Mouse (Mus musculus) liver, embryonic 13.5 days (tissue): ENCODE data around the gene Adora3. TPM values are rescaled to one million over a fixed set of nuclear protein-coding genes. Genes with fewer than 3 reads are reported as not detected.

Source experiments
- ATAC-seq: fragments of 200-750 bp; cut with Nextera tagmentation; 2 replicates; pipeline ENCODE4 v1.8.0; 2017; ENCODE audit warnings: low read depth, mild to moderate bottlenecking, moderate number of reproducible peaks, moderate library complexity
- DNase-seq: peaks from one replicate; pipeline ENCODE4 v3.0.0; 2022
- H3K27ac ChIP-seq: fragments of 300-500 bp; sonication (generic); 2 replicates; pipeline ENCODE4 v1.5.1; 2015; ENCODE audit warnings: moderate library complexity, mild to moderate bottlenecking, inconsistent platforms
- H3K27me3 ChIP-seq: fragments of 300-500 bp; sonication (generic); 2 replicates; pipeline ENCODE4 v1.6.1; 2015; ENCODE audit warnings: mild to moderate bottlenecking, inconsistent platforms
- H3K36me3 ChIP-seq: fragments of 300-500 bp; sonication (generic); 2 replicates; pipeline ENCODE4 v1.6.1; 2015; ENCODE audit warnings: mild to moderate bottlenecking, inconsistent platforms
- H3K4me1 ChIP-seq: fragments of 300-500 bp; sonication (generic); replicated peaks from 2 replicates; pipeline ENCODE4 v1.6.1; 2015; ENCODE audit warnings: inconsistent platforms
- H3K4me2 ChIP-seq: fragments of 300-500 bp; sonication (generic); 2 replicates; pipeline ENCODE4 v1.6.1; 2015; ENCODE audit warnings: inconsistent platforms, mild to moderate bottlenecking, moderate library complexity
- H3K4me3 ChIP-seq: fragments of 300-500 bp; sonication (generic); replicated peaks from 2 replicates; pipeline ENCODE4 v1.5.1; 2015; ENCODE audit warnings: mild to moderate bottlenecking, inconsistent platforms
- H3K9ac ChIP-seq: fragments of 300-500 bp; sonication (generic); 2 replicates; pipeline ENCODE4 v1.6.1; 2015; ENCODE audit warnings: mild to moderate bottlenecking, inconsistent platforms
- H3K9me3 ChIP-seq: fragments of 300-500 bp; sonication (generic); replicated peaks from 2 replicates; pipeline ENCODE4 v1.6.1; 2016; ENCODE audit warnings: inconsistent platforms
- WGBS: fragments of 180-500 bp; shearing (Covaris S2); methylation state at CpG from one replicate; pipeline ENCODE4 v1.1.7; 2015; ENCODE audit not compliant: insufficient replicate concordance; 5-methylcytosine and 5-hydroxymethylcytosine counted together
- polyA plus RNA-seq: library from polyadenylated mRNA; unstranded; fragments of >200 nt; fragmentation: Nextera tagmentation; extraction: Ambion mirVana; gene quantifications from 2 replicates; pipeline ENCODE4 v1.2.1, GENCODE M21; 2015

Gene Adora3
- polyA plus RNA-seq, 1 experiment from 2014 or later, result 0.44 TPM

DNA sequence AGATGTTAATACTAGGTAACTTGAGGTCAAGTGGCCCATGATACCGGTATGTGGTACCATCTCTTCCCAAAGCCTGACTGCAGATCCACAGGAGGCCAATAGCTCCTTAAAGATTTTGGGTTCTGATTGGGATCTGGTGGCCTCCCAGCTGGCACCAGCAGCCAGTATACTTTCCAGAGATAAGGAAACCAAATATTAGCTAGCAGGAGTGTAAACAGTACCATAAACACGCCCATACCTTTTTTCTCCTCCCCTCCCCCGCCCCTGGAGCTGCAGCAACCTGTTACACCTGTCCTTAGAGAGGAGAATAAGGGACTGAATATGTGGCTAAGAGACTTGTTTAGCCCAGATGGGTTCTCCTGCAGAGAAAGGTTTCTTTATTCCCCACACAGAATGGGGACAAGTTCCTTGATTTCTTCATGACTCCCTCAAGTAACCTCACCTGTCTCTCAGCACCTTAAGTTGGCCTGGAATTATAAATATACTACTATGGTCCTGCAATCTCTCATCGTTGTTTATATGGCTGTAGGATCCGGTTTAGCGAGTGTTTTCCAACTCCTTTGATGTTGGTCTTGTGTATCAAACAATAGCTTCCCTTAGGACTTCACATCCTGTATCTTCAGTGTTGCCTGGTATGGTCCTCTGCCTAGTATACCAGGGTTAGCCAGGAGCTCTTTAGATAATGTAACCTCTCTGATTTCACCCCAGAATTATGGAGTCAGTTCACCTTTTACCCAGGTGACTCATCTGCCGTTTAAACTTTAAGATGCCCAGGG lies 24.2 kb upstream of the Adora3 start:
- DNase-seq, result no peak
- H3K36me3 ChIP-seq, result no peaks in the 10 kb centered on the region
- H3K9me3 ChIP-seq, result no peaks in the 10 kb centered on the region
- no peak overlapping the region for H3K27ac ChIP-seq
- H3K4me3 ChIP-seq, result no peak overlapping the region
- no peak overlapping the region for H3K4me2 ChIP-seq
- ATAC-seq, result peak; percentile 55
- H3K4me1 ChIP-seq, result peaks cover 6% of the 10 kb centered on the region
- WGBS, result 52% methylated on average over 7 of the region's 7 CpGs
- H3K9ac ChIP-seq, result no peak overlapping the region
- peaks cover 4% of the 10 kb centered on the region for H3K27me3 ChIP-seq

DNA sequence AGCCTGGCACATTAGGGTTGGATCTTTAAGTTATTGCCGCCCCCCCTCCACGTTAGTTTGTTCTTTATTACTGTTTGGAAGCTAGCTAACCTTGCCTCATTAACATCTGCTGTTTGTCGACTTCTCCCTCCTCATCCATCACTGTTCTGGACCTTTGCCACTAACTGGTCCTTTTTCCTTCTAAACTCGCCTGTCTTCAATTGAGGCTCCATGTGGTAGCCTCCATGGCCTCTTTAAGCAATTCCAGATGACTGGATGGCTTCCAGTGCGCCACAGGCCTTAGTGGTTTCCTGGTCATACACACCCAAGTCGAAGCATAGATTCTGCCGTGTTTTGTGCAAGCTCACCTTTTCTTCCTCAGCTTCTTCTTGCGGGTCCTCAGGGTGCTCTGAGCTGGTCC lies 16.9 kb upstream of the Adora3 start:
- Histone ChIP-seq H3K27ac (no peak overlapping the region), H3K9me3 (no peaks in the 10 kb centered on the region), H3K36me3 (no peaks in the 10 kb centered on the region), H3K4me2 (no peak overlapping the region), H3K9ac (no peak overlapping the region), H3K4me1 (no peaks in the 10 kb centered on the region), H3K27me3 (no peaks in the 10 kb centered on the region), H3K4me3 (no peak overlapping the region)
- ATAC-seq (no peak), DNase-seq (no peak)
- 67% methylated on average over 8 of the region's 8 CpGs for whole genome bisulfite sequencing

DNA sequence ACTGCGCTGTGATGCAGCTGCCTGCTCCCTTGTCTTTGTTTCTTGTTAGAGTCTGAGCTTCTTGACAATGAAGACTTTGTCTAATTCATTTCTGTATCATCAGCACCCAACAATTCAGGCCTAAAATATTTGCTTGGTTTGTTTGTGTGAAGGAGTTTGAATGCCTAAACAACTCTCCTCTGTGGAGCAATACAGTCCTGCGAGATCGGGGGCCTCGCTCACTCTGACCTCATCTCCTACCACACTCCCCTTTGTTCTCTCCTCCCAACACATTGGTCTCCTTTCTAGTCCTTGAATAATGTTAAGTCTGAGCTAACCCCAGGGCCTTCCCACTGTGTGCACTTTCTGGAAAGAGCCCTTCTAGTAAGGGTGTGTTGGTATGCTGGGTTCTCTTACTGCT lies 15.9 kb upstream of the Adora3 start:
- DNase-seq (no peak), ATAC-seq (no peak)
- no peaks in the 10 kb centered on the region for H3K36me3 ChIP-seq
- no peak overlapping the region for H3K9ac ChIP-seq
- no peaks in the 10 kb centered on the region for H3K9me3 ChIP-seq
- WGBS, result 78% methylated on average over 4 of the region's 4 CpGs
- H3K27me3 ChIP-seq, result no peaks in the 10 kb centered on the region
- H3K4me2 ChIP-seq, result no peak overlapping the region
- H3K4me1 ChIP-seq, result no peaks in the 10 kb centered on the region
- no peak overlapping the region for H3K27ac ChIP-seq
- H3K4me3 ChIP-seq, result no peak overlapping the region

DNA sequence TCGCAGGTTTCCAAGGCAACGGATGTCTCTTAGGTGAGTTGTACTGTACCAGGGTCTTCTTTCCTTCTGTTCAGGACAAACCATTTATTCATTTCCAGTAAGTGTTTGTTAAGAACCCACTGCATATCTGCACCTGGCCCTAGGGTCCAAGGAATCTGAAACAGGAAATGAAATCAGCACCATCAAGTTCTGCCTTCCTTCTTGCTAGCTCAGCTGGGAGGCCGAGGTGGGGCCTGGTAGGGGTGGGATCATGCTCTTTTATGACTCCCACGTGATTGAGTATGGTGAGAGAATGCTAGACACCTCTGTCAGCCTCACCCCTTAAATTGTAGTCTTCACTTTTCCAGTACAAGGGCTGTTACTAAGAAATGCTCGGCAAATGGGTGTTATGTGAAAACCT lies 13.1 kb upstream of the Adora3 start:
- DNase-seq (no peak), ATAC-seq (no peak)
- H3K9me3 ChIP-seq, result no peaks in the 10 kb centered on the region
- H3K9ac ChIP-seq, result no peak overlapping the region
- no peaks in the 10 kb centered on the region for H3K27me3 ChIP-seq
- H3K36me3 ChIP-seq, result no peaks in the 10 kb centered on the region
- no peak overlapping the region for H3K4me2 ChIP-seq
- H3K4me1 ChIP-seq, result no peaks in the 10 kb centered on the region
- 49% methylated on average over 5 of the region's 5 CpGs for WGBS
- H3K27ac ChIP-seq, result no peak overlapping the region
- no peak overlapping the region for H3K4me3 ChIP-seq

DNA sequence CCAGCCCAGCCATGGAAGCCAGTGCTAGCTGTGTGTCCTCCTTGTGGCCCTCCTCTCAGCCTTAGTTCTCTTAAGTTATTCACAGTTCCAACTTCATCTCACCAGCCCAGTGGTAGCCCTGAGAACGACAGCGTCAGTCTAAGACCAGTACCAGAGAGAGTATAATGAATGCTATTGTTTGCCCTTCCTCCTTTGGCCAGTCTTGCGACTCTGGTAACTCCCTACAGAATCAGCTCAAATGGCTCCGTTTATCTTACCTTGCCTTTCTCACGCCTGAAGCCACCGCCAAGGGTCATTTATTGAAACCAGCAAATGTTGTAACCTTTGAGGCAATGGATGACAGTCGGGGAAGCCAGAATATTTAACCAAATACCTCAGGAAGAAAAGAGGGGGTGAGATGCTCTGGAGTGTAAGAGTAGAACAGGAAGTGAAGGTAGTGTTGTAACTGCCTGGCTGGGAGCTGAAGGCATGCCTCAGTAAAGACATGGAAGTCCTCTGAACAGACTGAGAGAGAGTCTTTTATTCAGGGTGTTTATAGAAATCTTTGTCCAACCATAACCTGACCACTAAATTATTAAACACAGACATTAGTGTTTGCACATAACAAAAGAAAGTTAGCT lies 8.8 kb upstream of the Adora3 start:
- no peaks in the 10 kb centered on the region for H3K36me3 ChIP-seq
- ATAC-seq, result no peak
- H3K4me3 ChIP-seq, result no peak overlapping the region
- H3K27me3 ChIP-seq, result no peaks in the 10 kb centered on the region
- H3K27ac ChIP-seq, result no peak overlapping the region
- H3K4me1 ChIP-seq, result no peaks in the 10 kb centered on the region
- H3K9me3 ChIP-seq, result no peaks in the 10 kb centered on the region
- DNase-seq, result no peak
- H3K9ac ChIP-seq, result no peak overlapping the region
- H3K4me2 ChIP-seq, result no peak overlapping the region
- 44% methylated on average over 7 of the region's 7 CpGs for WGBS

DNA sequence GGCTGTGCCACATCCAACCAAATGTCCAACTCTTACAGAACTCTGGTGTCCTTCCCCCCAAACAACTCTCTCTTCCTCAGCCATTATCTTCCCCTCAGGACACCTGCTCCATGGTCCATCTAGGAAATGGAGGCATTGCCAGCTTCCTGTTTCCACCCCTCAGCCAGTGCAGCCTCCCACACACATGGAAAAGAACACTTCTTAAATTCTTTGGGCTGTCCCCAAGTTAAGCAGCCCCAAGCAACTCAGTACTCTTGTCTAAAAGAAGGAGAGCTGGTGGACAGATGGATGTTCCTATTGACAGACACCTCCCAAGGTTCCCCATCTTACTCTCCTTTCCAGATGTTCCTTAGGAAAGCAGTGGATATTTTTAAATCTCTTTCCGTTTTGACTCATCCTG lies 6.5 kb upstream of the Adora3 start:
- DNase-seq, result no peak
- 59% methylated on average over 1 of the region's 1 CpGs for WGBS
- peaks cover 6% of the 10 kb centered on the region for H3K4me1 ChIP-seq

DNA sequence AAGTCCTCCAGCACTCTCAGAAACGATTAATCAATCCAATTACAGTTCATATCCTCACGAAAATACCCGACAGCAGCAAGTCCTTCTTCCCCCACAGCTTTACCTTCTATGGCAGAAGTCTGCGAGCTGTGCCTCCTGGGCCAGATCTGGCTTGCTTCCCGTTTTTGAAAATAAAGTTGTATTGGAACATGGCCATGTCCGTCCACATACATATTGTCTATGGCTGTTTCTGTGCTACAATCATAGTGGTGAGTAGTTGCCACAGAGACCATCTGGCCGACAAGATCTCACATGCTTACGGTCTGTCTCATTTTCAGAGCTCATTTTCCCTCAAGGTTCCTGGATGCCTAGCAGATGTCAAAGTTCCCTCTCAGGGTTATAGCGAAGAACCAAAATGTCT lies 5.5 kb upstream of the Adora3 start:
- Histone ChIP-seq H3K9me3 (no peaks in the 10 kb centered on the region), H3K4me1 (peaks cover 6% of the 10 kb centered on the region), H3K36me3 (no peaks in the 10 kb centered on the region), H3K4me2 (no peak overlapping the region), H3K27ac (no peak overlapping the region), H3K9ac (no peak overlapping the region), H3K27me3 (no peaks in the 10 kb centered on the region), H3K4me3 (no peak overlapping the region)
- 55% methylated on average over 9 of the region's 9 CpGs for WGBS
- DNase-seq, result no peak
- ATAC-seq, result no peak

More for the DNA sequence above, 6.5 kb upstream of the Adora3 start:
- no peak overlapping the region for H3K9ac ChIP-seq
- no peak overlapping the region for H3K4me2 ChIP-seq
- H3K27me3 ChIP-seq, result no peaks in the 10 kb centered on the region
- no peak overlapping the region for H3K27ac ChIP-seq
- H3K36me3 ChIP-seq, result no peaks in the 10 kb centered on the region
- no peaks in the 10 kb centered on the region for H3K9me3 ChIP-seq
- no peak for ATAC-seq
- no peak overlapping the region for H3K4me3 ChIP-seq

DNA sequence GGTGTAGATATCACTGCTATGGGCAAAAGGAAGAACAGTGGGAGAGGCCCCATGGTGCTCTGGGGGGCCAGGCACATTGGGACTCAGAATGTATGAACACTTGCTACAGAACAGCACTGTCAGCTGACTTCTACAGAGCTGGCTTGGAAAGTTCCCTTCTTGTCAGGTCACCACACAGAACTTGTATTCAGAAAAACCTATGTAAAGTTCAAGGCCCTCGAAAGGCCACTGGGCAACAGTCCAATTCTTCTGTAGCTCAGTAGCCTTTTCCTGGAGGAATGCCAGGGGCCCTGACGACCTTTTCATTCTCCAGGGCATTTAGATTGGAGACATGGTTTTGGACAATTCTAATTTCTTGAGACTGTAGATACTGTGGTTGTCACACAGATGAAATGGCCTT lies 2.5 kb upstream of the Adora3 start:
- H3K4me1 ChIP-seq, result peaks cover 10% of the 10 kb centered on the region
- H3K36me3 ChIP-seq, result no peaks in the 10 kb centered on the region
- H3K9me3 ChIP-seq, result no peaks in the 10 kb centered on the region
- no peak overlapping the region for H3K27ac ChIP-seq
- no peak overlapping the region for H3K4me2 ChIP-seq
- no peak overlapping the region for H3K9ac ChIP-seq
- WGBS, result 51% methylated on average over 2 of the region's 2 CpGs
- no peaks in the 10 kb centered on the region; the same call in 1 of the 2 replicates for H3K27me3 ChIP-seq
- no peak for DNase-seq
- ATAC-seq, result peak; percentile 26; the same call in 1 of the 2 replicates
- no peak overlapping the region for H3K4me3 ChIP-seq

DNA sequence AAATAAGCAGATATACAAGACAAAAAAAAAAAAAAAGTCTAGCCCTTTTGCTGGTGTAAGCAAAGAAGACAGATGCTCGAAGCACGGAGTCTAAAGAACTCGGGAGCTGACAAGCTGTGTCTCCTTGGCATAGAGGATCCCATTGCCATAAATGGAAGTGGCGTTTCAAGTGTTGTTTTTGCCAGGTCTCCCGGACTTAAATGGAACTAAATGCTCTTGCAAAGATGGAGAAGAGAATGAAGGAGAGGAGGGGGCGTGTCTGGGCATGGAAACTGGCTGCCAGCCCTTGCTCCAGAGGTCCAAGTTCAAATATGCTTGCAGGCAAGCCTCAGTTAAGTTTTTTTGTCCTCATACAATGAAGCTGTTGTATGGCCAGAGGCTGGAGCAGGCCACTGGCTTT lies 1.4 kb downstream of the Adora3 start:
- no peak overlapping the region for H3K27ac ChIP-seq
- no peak for DNase-seq

DNA sequence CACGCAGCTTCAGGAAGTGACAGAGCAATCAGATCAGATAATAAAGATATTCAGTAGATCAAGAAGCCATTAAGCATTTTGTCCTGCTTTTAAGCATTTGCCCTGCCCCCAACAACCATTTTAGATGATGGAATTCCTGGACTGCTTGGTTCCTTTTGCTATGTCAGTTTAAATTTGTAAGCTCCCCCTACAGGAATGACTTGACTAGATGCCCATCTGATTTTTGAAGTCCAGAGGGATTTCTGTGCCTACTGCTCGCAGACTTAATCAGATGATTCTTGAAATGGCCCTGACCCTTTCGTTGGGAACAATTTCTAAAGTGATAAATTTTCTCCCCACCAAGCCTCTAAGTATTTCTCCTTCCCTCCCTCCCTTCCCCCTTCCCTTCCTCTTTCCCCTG lies 1.9 kb downstream of the Adora3 start:
- Histone ChIP-seq H3K4me2 (no peak overlapping the region), H3K9me3 (no peaks in the 10 kb centered on the region), H3K9ac (no peak overlapping the region), H3K27me3 (no peaks in the 10 kb centered on the region; the same call in none of the 2 replicates), H3K36me3 (no peaks in the 10 kb centered on the region), H3K4me3 (no peak overlapping the region), H3K4me1 (peaks cover 9% of the 10 kb centered on the region), H3K27ac (no peak overlapping the region)
- ATAC-seq, result no peak
- 38% methylated on average over 3 of the region's 3 CpGs for WGBS
- no peak for DNase-seq

More for the DNA sequence above, 1.4 kb downstream of the Adora3 start:
- Histone ChIP-seq H3K9ac (no peak overlapping the region), H3K4me3 (no peak overlapping the region), H3K27me3 (no peaks in the 10 kb centered on the region; the same call in none of the 2 replicates), H3K4me1 (peaks cover 10% of the 10 kb centered on the region), H3K4me2 (no peak overlapping the region), H3K9me3 (no peaks in the 10 kb centered on the region), H3K36me3 (no peaks in the 10 kb centered on the region)
- 60% methylated on average over 6 of the region's 6 CpGs for WGBS
- ATAC-seq, result no peak

DNA sequence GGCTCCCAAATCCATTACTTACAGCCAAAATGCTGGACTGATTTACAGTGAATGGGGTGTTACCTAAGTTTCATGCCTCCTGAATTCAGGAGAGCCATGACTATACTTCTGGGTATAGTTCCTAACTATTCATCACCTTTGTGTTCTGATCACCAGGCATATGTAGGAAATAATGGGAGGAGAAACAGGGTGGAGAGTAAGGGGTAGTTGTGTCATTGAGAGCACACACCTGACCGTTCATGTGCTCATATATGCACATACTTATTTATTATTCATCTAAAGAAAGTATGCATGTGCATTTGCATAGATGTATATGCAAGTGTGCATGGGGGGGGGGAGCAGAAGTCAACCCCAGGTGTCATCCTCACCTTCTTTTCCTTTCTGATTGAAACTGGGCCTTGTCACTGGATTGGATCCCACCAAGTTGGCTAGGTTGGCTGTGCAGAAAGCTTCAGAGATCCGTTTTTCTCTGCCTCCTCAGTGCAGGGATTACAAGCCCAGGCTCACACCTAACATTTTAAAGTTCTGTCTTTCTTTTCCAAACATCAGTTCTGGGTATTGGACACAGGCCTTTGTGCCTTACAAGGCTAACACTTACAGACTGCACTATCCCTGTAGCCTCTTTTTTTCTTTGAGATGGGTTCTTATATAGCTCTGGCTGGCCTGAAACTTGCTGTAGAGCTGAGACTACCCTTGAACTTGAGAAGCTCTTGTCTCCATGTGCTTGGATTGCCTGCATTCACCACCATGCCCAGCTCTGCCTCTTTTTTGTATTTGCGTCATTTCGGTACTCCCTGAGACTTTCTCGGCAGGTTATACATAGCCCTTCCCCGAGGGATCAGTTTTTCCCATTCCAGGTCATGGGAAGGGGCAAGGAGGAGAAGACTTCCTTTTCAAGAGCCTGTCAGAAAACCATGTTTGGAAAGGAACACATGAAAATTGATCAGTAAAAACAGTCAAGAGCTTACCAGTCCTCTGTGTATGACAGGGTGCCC lies 3.1 kb downstream of the Adora3 start:
- Histone ChIP-seq H3K9ac (no peak overlapping the region), H3K4me3 (no peak overlapping the region), H3K36me3 (no peaks in the 10 kb centered on the region), H3K27ac (no peak overlapping the region), H3K4me1 (peaks cover 5% of the 10 kb centered on the region; the same call in 1 of the 2 replicates), H3K27me3 (no peaks in the 10 kb centered on the region; the same call in none of the 2 replicates), H3K4me2 (no peak overlapping the region), H3K9me3 (no peaks in the 10 kb centered on the region)
- WGBS, result 67% methylated on average over 6 of the region's 6 CpGs
- ATAC-seq, result no peak
- DNase-seq, result no peak
